Comparison of ENCODE assay signal across 9 mouse cellular contexts in the genomic region with DNA sequence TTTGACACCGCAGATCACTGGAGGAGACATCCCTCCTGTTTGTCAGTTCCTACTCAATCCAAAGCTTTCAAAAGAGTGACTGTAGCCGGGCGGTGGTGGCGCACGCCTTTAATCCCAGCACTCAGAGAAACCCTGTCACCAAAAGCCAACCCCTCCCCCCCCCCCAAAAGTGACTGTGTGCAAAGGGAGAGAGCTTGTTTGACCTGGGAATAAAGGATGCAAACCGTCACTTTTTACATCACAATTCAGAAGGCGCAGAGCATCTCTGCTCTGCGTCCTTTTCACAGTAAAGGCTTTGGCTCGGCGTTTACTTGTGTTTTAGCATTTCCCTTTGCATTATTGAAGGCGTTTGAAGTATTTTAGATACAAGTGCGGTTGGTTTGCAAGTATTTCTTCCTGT. TPM values are rescaled to one million over a fixed set of nuclear protein-coding genes. Genes with fewer than 3 reads are reported as not detected.
DNase-seq lines count a peak whose midpoint lies in the region; ATAC-seq and TF ChIP-seq lines count a peak whose summit lies in the region.
"Had no signal": no experiment of that assay in that cellular context is flagged by ENCODE, and none has a peak within 500 bp of the region (broad histone marks: within the 10 kb centered on the region; RNA-seq: fewer than 3 reads in every experiment).

No protein-coding gene starts in this region.

- H3K9me3 ChIP-seq in heart, embryonic 10.5 days = no peaks in the 10 kb centered on the region
- no peaks in the 10 kb centered on the region for H3K9me3 ChIP-seq in ES-Bruce4 (replicated peaks; ENCODE audit: control insufficient read depth, insufficient read depth, low read length, poor library complexity, severe bottlenecking)
- no peaks in the 10 kb centered on the region for H3K9me3 ChIP-seq in hindbrain, embryonic 11.5 days (ENCODE audit: control insufficient read depth, low read length)
- H3K9me3 ChIP-seq in midbrain, embryonic 11.5 days (ENCODE audit: control insufficient read depth, low read length) = no peaks in the 10 kb centered on the region

- 10% methylated on average over 12 of the region's 12 CpGs for WGBS in heart, embryonic 10.5 days
- WGBS in hindbrain, embryonic 11.5 days = 2% methylated on average over 12 of the region's 12 CpGs
- WGBS in midbrain, embryonic 11.5 days = 4% methylated on average over 12 of the region's 12 CpGs

- H3K4me3 ChIP-seq in heart, embryonic 10.5 days = peak overlapping the region; percentile 58
- H3K4me3 ChIP-seq in ES-Bruce4 (ENCODE audit: low read depth, low read length) = peak overlapping the region; percentile 68
- peak overlapping the region; percentile 12 for H3K4me3 ChIP-seq in hindbrain, embryonic 11.5 days (ENCODE audit: low read depth, low read length)
- H3K4me3 ChIP-seq in midbrain, embryonic 11.5 days (ENCODE audit: low read depth, low read length) = peak overlapping the region; percentile 24

- H3K27me3 ChIP-seq in heart, embryonic 10.5 days (ENCODE audit: insufficient read depth, poor library complexity, severe bottlenecking) = no peaks in the 10 kb centered on the region
- no peaks in the 10 kb centered on the region for H3K27me3 ChIP-seq in ES-Bruce4 (ENCODE audit: control insufficient read depth, insufficient read depth, low read length, poor library complexity, severe bottlenecking)
- peaks cover 5% of the 10 kb centered on the region; the same call in 1 of the 2 replicates for H3K27me3 ChIP-seq in hindbrain, embryonic 11.5 days (ENCODE audit: control insufficient read depth, insufficient read depth, low read length)
- peaks cover 3% of the 10 kb centered on the region; the same call in 1 of the 2 replicates for H3K27me3 ChIP-seq in midbrain, embryonic 11.5 days (ENCODE audit: control insufficient read depth, insufficient read depth, low read length)

- peak overlapping the region; percentile 85 for H3K27ac ChIP-seq in heart, embryonic 10.5 days
- peak overlapping the region; percentile 98 for H3K27ac ChIP-seq in ES-Bruce4 (ENCODE audit: insufficient read depth, low read length)
- no peak overlapping the region for H3K27ac ChIP-seq in hindbrain, embryonic 11.5 days (ENCODE audit: low read depth, low read length)
- no peak overlapping the region for H3K27ac ChIP-seq in midbrain, embryonic 11.5 days (ENCODE audit: low read depth, low read length)

- DNase-seq in heart, embryonic 10.5 days (ENCODE audit: low spot score) = no peak
- no peak for DNase-seq in heart, adult 18-20 months
- no peak for DNase-seq in hindbrain, embryonic 11.5 days (ENCODE audit: low spot score)
- DNase-seq in midbrain, embryonic 11.5 days (ENCODE audit: low spot score, missing footprints) = no peak
- no peak for DNase-seq in gastrocnemius, postnatal 10 days
- no peak for DNase-seq in spleen, adult 12 weeks (ENCODE audit: low spot score)
- no peak for DNase-seq in cerebellum, postnatal 4 days (ENCODE audit: low spot score in 2 of 2)
- DNase-seq: B cell, adult 2 months had no signal

- TF ChIP-seq EP300 in ES-Bruce4 (IDR thresholded peaks at IDR 0.05; ENCODE audit: insufficient read depth, low read depth, low read length) = peak; percentile 85

- TF ChIP-seq CTCF in ES-Bruce4 (IDR thresholded peaks at IDR 0.05; ENCODE audit: low read depth, low read length) = no peak

- H3K4me1 ChIP-seq in heart, embryonic 10.5 days = peaks cover 23% of the 10 kb centered on the region
- peaks cover 6% of the 10 kb centered on the region for H3K4me1 ChIP-seq in ES-Bruce4 (ENCODE audit: control insufficient read depth, insufficient read depth, low read length)
- no peaks in the 10 kb centered on the region; the same call in 1 of the 2 replicates for H3K4me1 ChIP-seq in hindbrain, embryonic 11.5 days (replicated peaks; ENCODE audit: control insufficient read depth, insufficient read depth, low read length)
- 0 out of 2 replicates have a peak, but pooled peaks cover 7% of the 10 kb centered on the region for H3K4me1 ChIP-seq in midbrain, embryonic 11.5 days (ENCODE audit: control insufficient read depth, insufficient read depth, low read length)

- ATAC-seq in hindbrain, embryonic 11.5 days (ENCODE audit: low FRiP score) = no peak
- ATAC-seq in midbrain, embryonic 11.5 days (ENCODE audit: low FRiP score) = peak; percentile 35

- no peaks in the 10 kb centered on the region for H3K36me3 ChIP-seq in heart, embryonic 10.5 days
- H3K36me3 ChIP-seq in ES-Bruce4 (ENCODE audit: control insufficient read depth, insufficient read depth, low read length, poor library complexity, severe bottlenecking) = no peaks in the 10 kb centered on the region
- no peaks in the 10 kb centered on the region for H3K36me3 ChIP-seq in hindbrain, embryonic 11.5 days (ENCODE audit: control insufficient read depth, insufficient read depth, low read length)
- H3K36me3 ChIP-seq in midbrain, embryonic 11.5 days (ENCODE audit: control insufficient read depth, insufficient read depth, low read length) = no peaks in the 10 kb centered on the region

- TF ChIP-seq POLR2A in ES-Bruce4 (IDR thresholded peaks at IDR 0.05; ENCODE audit: insufficient read depth, low read length) = no peak

- H3K9ac ChIP-seq in ES-Bruce4 (ENCODE audit: low read depth, poor library complexity, severe bottlenecking) = peak overlapping the region; percentile 74
- H3K9ac ChIP-seq in hindbrain, embryonic 11.5 days (ENCODE audit: low read depth, low read length) = peak overlapping the region; percentile 29; the same call in 1 of the 2 replicates
- peak overlapping the region; percentile 56 for H3K9ac ChIP-seq in midbrain, embryonic 11.5 days (ENCODE audit: low read length)

- peak overlapping the region; percentile 27 for H3K4me2 ChIP-seq in hindbrain, embryonic 11.5 days (replicated peaks; ENCODE audit: low read depth, low read length)
- peak overlapping the region; percentile 56 for H3K4me2 ChIP-seq in midbrain, embryonic 11.5 days

RNA-seq across cellular contexts. Expression of a gene that starts 7.6 kb away (rescaled TPM):
- 163 and 184 TPM in 2 replicates for polyA plus RNA-seq in heart, embryonic 10.5 days (2016; fragmentation: Nextera tagmentation; extraction: Ambion mirVana)
- total RNA-seq in heart, adult 18-20 months (2021) = 100 to 1,000 TPM; 420 to 448 TPM
- 967 and 1,069 TPM in 2 replicates for polyA plus RNA-seq in ES-Bruce4 (2011; ENCODE audit: insufficient read depth, insufficient read length, low read depth, missing spikeins)
- polyA plus RNA-seq in hindbrain, embryonic 11.5 days (2014; fragmentation: Nextera tagmentation; extraction: Ambion mirVana) = 230 and 239 TPM in 2 replicates
- 210 and 232 TPM in 2 replicates for polyA plus RNA-seq in midbrain, embryonic 11.5 days (2014; fragmentation: Nextera tagmentation; extraction: Ambion mirVana)
- 100 to 1,000 TPM; 272 to 309 TPM for total RNA-seq in gastrocnemius, postnatal 10 days (2021)

RNA-seq across cellular contexts. Expression of a gene that starts 27.9 kb away (rescaled TPM):
- 134 and 158 TPM in 2 replicates for polyA plus RNA-seq in heart, embryonic 10.5 days (2016; fragmentation: Nextera tagmentation; extraction: Ambion mirVana)
- total RNA-seq in heart, adult 18-20 months (2021) = 10 to 100 TPM in 1 of 2 experiments, 1 to 10 TPM in 1; 8.3 to 10.1 TPM
- polyA plus RNA-seq in ES-Bruce4 (2011; ENCODE audit: insufficient read depth, insufficient read length, low read depth, missing spikeins) = 71.2 and 73.8 TPM in 2 replicates
- polyA plus RNA-seq in hindbrain, embryonic 11.5 days (2014; fragmentation: Nextera tagmentation; extraction: Ambion mirVana) = 182 and 192 TPM in 2 replicates
- polyA plus RNA-seq in midbrain, embryonic 11.5 days (2014; fragmentation: Nextera tagmentation; extraction: Ambion mirVana) = 237 and 249 TPM in 2 replicates
- total RNA-seq in gastrocnemius, postnatal 10 days (2021) = 1 to 10 TPM; 7.4 to 8.2 TPM

RNA-seq across cellular contexts. Expression of a gene that starts 42.0 kb away (rescaled TPM):
- polyA plus RNA-seq in heart, embryonic 10.5 days (2016; fragmentation: Nextera tagmentation; extraction: Ambion mirVana) = 0.20 and 5.1 TPM in 2 replicates
- not detected for total RNA-seq in heart, adult 18-20 months (2021)
- polyA plus RNA-seq in ES-Bruce4 (2011; ENCODE audit: insufficient read depth, insufficient read length, low read depth, missing spikeins) = 1.1 TPM in 1 of 2 replicates, not detected in the other
- polyA plus RNA-seq in hindbrain, embryonic 11.5 days (2014; fragmentation: Nextera tagmentation; extraction: Ambion mirVana) = 0.10 TPM in 1 of 2 replicates, not detected in the other
- not detected in 2 replicates for polyA plus RNA-seq in midbrain, embryonic 11.5 days (2014; fragmentation: Nextera tagmentation; extraction: Ambion mirVana)
- total RNA-seq in gastrocnemius, postnatal 10 days (2021) = 1 to 10 TPM in 1 of 2 experiments, not detected in 1; 1.7 TPM

RNA-seq across cellular contexts. Expression of a gene that starts 46.7 kb away (rescaled TPM):
- 0.14 TPM in 1 of 2 replicates, not detected in the other for polyA plus RNA-seq in heart, embryonic 10.5 days (2016; fragmentation: Nextera tagmentation; extraction: Ambion mirVana)
- total RNA-seq in heart, adult 18-20 months (2021) = 10 to 100 TPM; 14.8 to 64.6 TPM
- polyA plus RNA-seq in ES-Bruce4 (2011; ENCODE audit: insufficient read depth, insufficient read length, low read depth, missing spikeins) = not detected in 2 replicates
- polyA plus RNA-seq in hindbrain, embryonic 11.5 days (2014; fragmentation: Nextera tagmentation; extraction: Ambion mirVana) = not detected in 2 replicates
- polyA plus RNA-seq in midbrain, embryonic 11.5 days (2014; fragmentation: Nextera tagmentation; extraction: Ambion mirVana) = 0.22 TPM in 1 of 2 replicates, not detected in the other
- total RNA-seq in gastrocnemius, postnatal 10 days (2021) = 10 to 100 TPM; 12.4 to 15.1 TPM

Comparison
In these comparisons a context has a peak if more than half of its experiments do, and no peak if none do; other contexts are left out.
1. H3K27ac ChIP-seq: peak in heart, embryonic 10.5 days (single experiment) and ES-Bruce4 (single experiment); none in hindbrain, embryonic 11.5 days (single experiment) and midbrain, embryonic 11.5 days (single experiment).
2. H3K4me3 ChIP-seq: peak in every context shown above with its lines; median percentile 68 in ES-Bruce4; 58 in heart, embryonic 10.5 days; 24 in midbrain, embryonic 11.5 days; 12 in hindbrain, embryonic 11.5 days.
3. Peak in every context shown above with its lines, with median percentiles within 50 percentile points of each other: H3K9ac ChIP-seq.